Mouse (Mus musculus): ENCODE results near the gene Cdc6.

DNA sequence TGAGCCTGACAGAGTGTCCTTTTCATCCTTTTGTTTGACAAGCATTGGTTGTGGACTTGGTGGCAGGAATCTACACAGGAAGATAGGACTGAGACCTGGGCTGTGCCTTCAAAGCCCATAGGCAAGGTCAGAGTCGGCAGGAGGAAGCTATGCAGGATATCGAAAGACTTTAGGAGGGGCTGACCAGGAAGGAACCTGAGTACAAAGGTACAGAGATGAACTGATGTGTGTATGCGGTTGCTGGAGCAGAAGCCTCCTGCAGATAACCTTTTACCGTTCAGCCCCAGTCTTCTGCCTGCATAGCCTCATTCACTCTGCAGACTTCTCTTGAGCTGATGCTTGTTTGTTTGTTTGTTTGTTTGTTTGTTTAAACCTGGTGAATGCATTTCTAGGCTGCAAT is 2.0 kb upstream of the Cdc6 start:
- no peak for TF ChIP-seq CTCF (IDR thresholded peaks at IDR 0.05; ENCODE audit: low read depth)
- TF ChIP-seq EP300 (optimal IDR thresholded peaks at IDR 0.05) = no peak
